Mouse (Mus musculus) gastrocnemius, postnatal 14 days (tissue): ENCODE measurements around the gene Wwc2. TPM values are rescaled to one million over a fixed set of nuclear protein-coding genes. Genes with fewer than 3 reads are reported as not detected.

Experiments
- DNase-seq: peaks from one replicate; pipeline ENCODE4 v3.0.0; 2021; ENCODE audit warnings: mixed read lengths
- intact Hi-C: fragments of 180-260 bp; cut with DNase I; formaldehyde crosslinking; loops from one replicate; pipeline ENCODE4 v1.15.1; 2025; ENCODE audit warnings: low total_unique reads
- total RNA-seq, 2 experiments: library from RNA; stranded (reverse); gene quantifications; 2 replicates each; pipeline ENCODE4 v1.2.3; 2021

Wwc2 gene
- total RNA-seq, 2 experiments from 2014 or later, result 9.9 to 10.3 TPM

DNA sequence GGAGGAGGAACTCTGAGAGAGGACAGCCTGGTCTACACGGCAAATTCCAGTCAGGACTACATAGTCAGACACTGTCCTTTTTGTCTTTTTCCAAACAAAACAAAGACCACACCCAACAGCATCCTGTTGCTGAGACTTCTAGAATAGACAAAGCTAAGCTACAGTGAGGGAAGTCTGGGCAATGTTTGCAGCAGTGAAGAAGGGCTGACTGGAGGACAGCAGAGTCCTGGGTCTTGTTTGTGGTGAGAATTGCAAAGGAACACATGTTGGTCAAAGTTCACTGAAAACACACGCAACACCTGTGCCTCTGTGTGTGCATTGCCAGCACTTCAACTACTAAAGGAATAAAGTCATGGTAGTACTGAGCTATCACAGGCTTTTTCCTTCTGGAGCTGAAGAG, 75.2 kb downstream of the Wwc2 start:
- intact Hi-C loops, result no loop called here
- DNase-seq, result no peak

DNA sequence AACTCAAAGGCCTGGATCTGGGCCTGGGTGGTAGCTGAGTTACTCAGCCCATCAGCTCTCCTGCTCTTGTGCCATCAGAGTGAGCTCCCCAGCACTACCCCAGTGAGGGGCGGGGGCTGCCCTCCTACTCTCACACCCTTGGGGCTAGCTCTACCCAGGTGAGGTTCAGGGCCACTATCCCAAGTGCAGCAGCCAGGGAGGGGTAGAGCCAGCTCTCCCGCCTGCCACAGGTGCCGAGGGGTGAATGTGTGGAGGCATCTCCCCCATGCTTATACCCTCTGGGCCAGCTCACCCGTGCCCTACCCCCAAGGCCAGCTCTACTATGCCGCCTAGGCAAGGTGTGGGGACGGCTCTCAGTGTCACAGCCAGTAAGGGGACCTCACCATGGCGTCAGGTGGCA, 75.8 kb downstream of the Wwc2 start:
- intact Hi-C loops, result no loop called here
- no peak for DNase-seq

DNA sequence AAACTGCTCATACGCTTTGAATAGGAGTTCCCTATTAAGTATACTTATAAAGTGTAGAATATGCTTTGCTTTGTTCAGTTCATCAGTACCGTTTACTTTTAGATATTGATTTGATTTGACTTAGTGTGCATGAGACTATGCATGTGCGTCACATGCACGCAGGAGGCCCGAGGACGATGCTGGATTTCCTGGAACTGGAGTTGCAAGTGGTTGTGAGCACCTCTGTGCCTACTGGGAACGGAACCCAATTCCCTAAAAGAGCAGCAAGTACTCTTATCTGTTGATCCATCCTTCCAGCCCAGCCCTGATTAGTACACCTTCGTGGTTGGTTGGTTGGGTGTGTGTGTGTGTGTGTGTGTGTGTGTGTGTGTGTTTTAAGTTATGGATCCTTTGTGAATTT, 76.6 kb downstream of the Wwc2 start:
- DNase-seq, result no peak
- intact Hi-C loops, result no loop called here

DNA sequence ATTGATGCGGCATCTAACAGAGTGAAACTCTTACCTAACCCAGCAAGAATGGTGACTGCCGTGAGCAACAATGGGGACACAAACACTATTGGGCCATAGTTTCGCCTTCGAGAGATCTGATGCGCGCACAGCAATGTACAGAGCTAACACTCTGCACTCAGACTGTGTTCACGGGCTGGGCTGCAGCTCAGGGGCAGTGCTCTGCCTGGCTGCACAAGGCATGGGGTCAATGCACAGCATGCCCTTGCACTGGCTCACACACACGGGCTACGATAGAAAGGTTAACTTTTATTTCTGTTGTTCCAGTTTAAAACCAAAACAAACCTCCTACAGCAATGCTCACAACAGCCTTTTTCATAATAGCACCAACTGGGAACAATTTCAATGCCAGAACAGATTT, 77.1 kb downstream of the Wwc2 start:
- intact Hi-C loops, result no loop called here
- no peak for DNase-seq

DNA sequence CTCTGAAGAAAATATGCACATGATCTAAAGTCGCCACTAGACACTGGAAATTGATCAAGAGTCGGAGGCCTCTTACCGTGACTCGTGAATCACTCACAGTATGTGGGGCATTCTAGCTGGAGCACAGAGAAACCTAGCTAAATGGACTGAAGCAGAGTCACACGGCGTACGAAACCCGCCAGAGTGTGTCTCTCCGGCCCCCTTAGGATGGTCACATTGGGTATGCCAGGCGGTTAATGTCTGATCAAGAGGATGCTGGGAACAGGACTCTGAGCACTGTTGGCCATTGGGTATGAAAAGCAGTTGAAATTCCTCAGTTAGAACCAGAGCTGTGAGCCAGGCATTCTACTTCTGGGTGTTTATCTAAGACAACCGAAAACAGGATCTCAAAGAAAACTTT, 81.0 kb downstream of the Wwc2 start:
- DNase-seq, result no peak
- intact Hi-C loops, result no loop called here

DNA sequence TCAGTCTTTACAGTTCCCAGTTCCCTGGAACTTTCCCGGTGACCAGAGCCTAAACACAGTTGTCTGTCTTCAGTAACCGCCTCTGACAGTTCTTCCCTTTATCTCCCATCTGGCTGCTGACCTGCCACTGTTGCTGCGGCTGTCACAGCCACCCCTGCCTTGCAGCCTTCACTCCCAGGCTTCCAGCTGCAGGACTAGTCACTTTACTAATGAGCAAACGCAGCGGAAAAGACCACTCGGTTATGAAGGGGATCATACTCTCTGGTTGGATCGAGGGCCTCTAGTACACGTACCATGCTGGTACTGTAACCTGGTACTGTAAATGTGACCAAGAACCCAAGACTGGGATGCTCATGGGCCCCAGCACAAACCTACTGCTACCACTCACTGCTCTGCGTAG, 83.7 kb downstream of the Wwc2 start:
- no peak for DNase-seq
- intact Hi-C loops, result no loop called here

DNA sequence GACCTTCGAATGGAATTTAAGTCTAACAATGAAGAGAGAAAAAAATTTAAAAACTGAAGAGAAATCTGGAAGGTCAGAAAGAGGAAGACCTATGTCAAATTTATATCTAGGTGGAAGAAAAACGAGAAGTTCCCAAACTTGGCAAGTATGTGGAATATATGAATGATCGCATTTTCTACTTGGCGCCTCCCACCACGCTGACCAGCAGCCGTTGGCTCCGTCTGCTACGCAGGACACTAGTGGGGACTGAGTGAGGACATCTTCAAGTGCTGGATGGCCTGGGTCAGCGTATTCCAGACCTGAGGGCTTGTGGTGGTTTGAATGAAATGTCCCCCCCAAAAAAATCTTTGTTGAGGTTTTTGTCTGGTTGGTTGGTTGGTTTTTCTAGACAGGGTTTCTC, 84.6 kb downstream of the Wwc2 start:
- intact Hi-C loops, result no loop called here
- DNase-seq, result no peak

DNA sequence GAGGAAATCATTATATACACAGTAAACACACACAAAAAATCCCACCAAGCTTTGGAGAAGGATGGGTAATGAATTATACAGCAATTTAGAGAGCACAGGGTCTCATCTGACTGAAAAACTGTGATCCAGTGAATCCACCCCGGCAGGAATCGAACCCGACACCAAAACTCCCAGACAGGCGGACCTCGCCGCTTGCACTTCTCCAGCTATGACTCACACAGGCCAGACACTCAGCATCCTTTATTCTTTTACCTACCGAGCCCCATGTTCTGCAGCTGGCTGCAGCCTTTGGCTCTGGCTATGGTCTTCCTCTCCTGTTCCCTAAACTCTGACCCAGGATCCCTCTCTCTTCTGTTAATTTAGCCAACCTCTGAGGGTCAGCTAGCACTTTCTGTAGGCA, 85.5 kb downstream of the Wwc2 start:
- DNase-seq, result no peak
- intact Hi-C loops, result no loop called here

DNA sequence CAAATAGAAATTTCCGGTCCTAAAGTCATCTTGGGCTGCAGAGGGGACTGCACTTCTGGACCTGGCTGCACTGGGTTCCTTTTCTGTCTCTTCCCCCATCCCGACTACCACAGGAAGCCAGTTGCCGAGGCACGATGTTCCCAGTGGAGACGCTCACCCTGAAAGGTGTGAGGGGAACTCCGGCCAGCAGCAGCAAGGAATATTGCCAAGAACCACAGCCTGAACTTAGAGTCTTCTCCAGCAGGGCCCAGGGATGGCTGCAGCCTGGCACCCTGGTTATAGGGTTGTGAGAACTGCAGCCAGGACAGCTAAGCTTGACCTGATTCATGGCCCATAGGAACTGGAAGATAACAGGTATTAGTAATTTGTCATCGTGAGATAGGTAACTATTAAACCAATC, 86.7 kb downstream of the Wwc2 start:
- DNase-seq, result peak; percentile 16
- intact Hi-C loops, result no loop called here

DNA sequence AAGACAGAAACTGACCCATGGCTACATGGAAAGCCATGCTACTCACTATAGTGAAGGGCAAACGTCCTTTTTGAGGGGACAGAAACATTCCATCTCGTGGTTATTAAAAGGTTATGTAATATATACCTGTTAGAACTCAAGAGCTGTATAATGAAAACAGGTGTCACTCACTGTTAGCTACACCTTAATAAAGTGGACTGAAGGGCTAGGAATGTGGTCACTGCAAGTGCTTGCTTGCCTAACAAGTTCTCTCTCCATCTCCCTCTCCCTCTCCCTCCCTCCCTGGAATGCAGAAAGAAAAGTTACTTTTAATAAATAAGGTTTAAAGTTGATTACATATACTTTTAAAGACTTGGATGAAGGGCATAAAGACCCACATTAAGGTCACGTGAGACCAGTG, 88.0 kb downstream of the Wwc2 start:
- no peak for DNase-seq
- intact Hi-C loops, result no loop called here

DNA sequence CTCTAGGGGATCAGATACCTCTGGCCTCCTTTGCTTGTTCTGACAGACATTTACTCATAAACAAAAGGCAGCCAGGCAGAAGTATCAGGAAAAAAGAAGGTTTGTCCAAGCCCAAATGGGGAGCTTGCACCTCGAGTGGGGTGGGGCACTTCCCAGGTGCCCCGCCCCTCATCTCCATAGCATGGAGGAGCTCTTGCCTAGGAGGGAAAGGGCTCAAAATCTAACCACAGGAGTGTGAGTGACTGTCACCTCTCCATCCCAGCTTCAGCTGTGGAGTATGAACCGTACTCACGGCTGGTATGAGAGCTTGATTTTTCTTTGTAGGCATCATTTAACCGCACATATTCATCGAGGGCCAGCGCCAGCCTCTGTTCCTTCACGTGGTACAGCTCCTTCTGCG, 90.4 kb downstream of the Wwc2 start:
- no peak for DNase-seq
- intact Hi-C loops, result no loop called here

DNA sequence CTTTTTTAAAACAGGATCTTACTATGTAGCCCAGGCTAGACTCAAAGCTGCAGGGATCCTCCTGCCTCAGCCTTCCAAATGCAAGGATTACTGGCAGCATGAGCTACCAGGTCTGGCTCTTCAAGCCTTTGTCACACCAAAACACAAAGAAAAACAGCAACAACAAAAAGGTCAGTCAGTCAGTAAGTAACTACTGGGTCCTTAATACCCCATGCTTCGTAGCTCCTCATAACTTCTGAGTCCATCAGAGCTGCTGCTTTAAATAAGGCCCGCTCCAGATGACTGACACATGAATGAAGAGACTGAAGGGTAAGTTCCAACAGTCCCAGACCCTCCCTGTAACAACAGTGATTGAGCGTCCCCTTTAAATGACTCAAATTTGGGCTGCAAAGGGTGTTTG, 90.8 kb downstream of the Wwc2 start:
- intact Hi-C loops, result no loop called here
- DNase-seq, result no peak

DNA sequence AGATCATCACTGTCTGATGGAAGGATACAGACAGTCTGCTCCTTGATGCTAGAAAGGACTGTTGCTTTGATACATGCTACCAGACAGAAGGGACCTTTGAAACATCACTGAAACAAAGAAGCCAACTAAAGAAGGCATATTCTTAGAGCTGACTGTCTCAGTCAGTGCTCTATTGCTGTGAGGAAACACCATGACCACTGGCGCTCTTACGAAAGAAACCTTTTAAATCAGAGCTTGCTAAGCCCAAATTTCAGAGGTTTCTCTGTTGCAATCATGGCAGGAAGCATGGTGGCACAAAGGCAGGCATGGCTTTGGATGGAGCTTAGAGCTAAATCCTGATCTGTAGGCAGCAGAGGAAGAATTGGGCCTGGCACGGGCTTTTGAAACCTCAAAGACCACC, 98.3 kb downstream of the Wwc2 start:
- intact Hi-C loops, result no loop called here
- DNase-seq, result no peak

DNA sequence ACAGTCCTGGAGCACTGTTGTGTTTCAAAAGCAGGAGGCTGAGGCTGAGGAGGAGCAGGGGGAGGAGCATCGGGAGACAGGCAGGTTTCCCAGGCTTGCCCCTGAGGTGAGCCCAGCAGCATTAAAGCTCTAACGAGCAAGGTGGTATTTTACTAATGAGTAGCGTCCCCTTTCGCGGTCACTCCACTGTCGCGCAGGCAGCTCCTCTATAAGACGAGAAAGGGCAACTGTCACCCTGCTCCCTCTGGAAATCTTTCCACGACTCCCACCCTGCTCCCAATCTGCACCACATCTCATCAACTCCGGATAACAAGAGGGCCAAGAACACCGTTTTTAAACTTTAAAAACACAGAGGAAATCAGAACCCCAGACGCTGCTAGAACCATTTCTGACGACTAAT, 99.1 kb downstream of the Wwc2 start:
- DNase-seq, result no peak
- intact Hi-C loops, result no loop called here

DNA sequence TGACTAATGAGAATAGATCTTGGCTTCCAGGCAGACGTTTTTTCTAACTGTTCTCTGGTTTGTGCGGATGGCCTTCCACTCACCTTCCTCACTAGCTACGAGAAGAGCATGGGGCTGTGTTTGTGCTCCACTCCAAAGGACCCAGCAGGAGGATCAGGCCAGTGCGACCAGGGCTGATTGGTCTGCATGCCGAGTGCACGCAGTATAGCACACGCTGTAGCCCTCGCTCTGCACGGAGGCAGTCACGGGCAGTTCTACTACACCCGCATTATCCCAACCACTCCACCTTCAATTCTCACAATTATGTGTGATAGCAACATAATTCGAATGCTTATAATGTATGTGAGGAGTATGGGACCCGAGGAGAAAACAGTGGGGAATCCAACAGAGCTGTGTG, 99.9 kb downstream of the Wwc2 start:
- DNase-seq, result no peak
- intact Hi-C loops, result no loop called here

DNA sequence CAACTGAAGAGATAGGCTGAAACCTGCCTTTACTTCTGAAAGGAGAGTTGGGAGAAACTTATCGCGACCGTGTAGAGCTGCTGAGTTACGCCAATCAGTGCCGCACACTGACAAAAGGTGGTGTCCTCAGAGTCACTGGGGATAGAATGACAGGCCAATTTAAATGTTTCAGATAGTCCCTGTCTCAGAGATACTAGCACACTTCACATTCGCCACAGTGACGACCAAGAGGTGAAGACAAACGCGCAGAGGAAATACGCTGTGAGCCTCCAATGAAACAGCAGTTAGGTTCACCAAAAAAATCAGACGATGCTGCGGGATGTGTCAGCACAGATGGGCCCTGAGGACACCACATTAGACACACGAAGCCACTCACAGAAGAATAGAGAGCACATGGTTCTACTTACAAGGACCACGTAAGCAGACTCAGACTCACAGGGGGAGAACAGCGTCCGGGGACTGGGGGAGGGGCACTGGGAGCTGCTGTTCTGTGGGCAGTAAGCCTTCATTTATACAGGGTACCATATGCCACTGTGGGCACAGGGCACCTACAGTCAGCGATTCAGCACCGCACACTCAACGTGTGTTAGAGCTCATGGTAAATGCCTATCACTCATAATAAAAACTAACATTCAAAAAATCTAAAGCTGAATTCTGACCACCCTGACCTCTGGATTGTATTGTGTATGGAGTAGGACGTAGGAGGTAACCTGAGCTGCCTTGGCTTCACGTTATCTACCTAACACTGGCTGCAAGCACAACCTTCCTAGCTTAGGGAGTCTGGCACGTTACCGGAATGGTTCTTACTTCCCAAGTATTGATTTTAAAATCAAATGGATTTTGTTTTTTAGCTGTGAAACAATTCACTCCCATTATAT, 100.5 kb downstream of the Wwc2 start:
- DNase-seq, result no peak
- intact Hi-C loops, result no loop called here

DNA sequence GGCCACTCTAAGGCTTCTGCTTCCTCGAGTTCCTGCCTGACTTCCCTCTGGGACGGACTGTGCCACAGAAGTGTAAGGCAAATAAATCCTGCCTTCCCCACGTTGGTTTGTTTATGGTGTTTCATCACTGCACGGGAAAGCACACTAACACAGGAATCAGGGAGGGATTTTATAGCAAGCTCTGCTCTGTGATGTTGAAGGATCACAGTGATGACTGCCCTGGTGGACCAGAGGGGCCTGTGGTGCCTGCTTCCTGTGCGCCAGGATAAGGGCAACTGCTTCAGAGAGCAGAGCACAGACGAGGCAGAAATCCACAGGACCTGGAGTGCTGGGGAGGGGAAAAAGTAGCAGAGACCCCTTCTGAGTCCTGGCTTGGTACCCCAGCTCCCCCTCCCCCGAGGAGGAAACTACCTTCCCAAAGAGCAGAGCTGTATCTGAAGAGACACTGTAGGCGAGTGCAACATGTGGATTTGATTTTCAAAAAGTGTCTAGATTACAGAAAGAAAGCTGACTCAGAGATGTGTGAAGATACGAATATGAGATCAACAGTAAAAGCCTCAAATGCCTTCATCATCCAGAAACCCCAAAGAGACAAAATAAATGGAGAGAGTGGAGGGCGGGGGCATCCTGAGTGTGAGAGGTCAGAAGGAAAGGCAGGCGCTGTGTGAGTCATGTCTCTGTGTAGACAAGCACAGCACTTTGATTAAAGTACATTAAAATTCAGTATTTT, 101.7 kb downstream of the Wwc2 start:
- intact Hi-C loops, result no loop called here
- no peak for DNase-seq

DNA sequence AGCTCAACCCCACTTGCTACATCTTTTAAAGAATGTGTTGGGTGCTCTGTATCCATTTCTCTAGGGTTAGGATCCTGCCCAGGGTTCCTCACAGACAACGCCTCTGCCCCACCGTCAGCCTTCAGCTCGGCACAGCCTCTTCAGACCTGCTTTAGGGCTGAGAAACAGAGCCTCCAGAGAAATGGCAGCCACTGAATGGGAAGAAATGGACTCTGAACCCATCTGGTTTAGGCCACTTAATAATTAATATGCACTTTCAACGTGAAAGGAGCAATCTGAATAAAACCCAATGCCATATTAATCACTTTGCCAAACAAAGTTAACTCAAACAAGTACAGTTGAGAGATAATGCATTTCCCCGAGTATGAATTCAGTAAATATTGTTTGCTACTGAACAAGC, 106.4 kb downstream of the Wwc2 start:
- intact Hi-C loops, result loop anchor here (5.0 kb wide), 1 partner anchor 68 kb away; no protein-coding TSS in a partner anchor
- no peak for DNase-seq

DNA sequence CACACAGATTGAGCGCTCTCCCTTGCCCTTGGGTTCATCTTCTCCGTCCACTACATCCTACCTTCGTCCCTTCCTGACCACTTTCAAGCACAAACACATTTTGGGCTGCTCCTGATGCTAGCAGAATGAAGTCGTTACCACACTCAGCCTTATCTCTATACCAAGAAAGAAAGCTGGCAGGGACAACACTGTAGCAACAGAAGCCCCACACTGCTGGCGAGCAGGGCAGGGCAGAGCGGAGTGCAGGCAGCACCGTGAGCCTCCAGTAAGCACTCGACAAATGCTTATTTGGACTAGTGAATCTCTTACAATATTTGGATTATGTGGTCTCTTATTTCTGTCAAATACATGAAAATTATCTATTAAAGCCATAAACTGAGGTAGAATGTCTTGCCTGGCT, 107.0 kb downstream of the Wwc2 start:
- intact Hi-C loops, result loop anchor here (5.0 kb wide), 1 partner anchor 69 kb away; no protein-coding TSS in a partner anchor
- DNase-seq, result no peak

DNA sequence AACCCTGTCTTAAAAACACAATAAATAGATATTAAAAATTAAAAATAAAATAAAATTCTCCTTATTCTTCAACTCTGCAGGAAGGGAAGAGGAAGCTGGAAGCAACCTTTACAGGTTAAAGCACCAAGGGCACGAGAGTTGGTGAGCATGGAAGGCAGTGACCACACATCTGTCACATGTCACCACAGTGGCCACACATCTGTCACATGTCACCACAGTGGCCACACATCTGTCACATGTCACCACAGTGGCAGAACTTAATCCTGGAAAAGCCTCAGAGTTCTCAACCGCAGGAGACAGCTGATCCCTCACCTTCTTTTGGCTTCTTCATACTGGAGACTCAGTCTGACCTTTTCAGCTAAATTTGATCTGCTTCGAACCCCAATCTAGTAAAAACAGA, 112.2 kb downstream of the Wwc2 start:
- no peak for DNase-seq
- intact Hi-C loops, result no loop called here

DNA sequence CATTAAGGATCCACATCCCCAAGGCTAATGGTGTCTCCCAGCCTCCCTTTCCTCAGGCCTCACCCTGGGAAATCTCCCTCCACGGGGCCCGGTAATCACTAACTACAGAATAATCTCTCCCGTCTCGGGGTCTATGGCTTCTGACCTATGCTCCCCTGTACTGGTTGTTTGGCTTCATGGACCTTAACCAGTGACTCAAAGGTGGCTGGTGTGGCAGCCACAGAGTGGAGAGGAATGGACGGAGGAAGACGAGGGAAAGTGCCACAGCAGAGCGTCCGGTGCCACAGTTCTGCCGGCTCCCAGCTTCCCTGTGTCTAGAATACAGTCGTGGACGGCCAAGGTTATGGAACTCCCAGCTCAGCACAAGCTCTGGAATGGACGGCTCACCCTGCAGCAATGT, 114.9 kb downstream of the Wwc2 start:
- intact Hi-C loops, result no loop called here
- no peak for DNase-seq
